Mouse (Mus musculus) heart, adult 2 months (tissue): ENCODE measurements around the gene Myh8.

Source experiments
- CTCF ChIP-seq: fragments of 200-600 bp; IDR thresholded peaks from 2 replicates; pipeline ENCODE4 v1.8.1; 2022; ENCODE audit warnings: antibody characterized with exemption, mild to moderate bottlenecking, moderate library complexity
- EP300 ChIP-seq: fragments of 200-500 bp; IDR thresholded peaks from 2 replicates; pipeline ENCODE4 v1.6.1; 2011; ENCODE audit warnings: low read depth, low read length, control low read depth; ENCODE audit not compliant: insufficient read depth
- POLR2A ChIP-seq: fragments of 200-500 bp; IDR thresholded peaks from 2 replicates; pipeline ENCODE4 v1.6.1; 2011; ENCODE audit warnings: mild to moderate bottlenecking, low read depth, low read length, control low read depth; ENCODE audit not compliant: insufficient read depth

DNA sequence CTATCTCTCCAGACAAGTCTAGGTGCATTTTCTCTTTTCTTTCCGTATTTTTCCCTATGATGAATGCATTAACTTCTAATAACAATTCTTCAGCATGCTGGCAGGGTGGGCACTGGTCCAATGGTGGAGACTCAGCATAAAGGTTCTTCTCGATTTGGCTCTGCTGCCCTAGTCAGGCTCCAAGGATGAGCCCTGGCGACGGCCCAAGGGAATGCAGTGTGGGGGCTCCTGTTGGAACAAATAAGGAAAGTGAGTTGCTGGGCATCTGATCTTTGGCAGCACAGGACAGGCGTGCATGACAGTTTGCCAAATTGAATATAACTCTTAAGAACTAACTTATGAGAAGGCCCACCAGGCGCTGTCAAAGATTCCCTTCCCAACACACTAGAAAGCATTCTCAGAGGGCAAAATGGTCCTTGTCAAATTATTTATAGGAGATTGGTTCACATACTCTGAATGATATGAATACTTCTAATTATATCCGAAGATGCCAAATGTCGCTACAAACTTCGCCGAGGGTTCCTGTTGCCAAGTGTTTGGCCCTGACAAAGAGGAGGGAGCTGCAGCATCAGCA lies at the start of gene Myh8:
- TF ChIP-seq EP300 (no peak), POLR2A (no peak), CTCF (no peak)
